Mouse (Mus musculus) layer of hippocampus, adult 9-10 months (tissue): Measurements from ENCODE around the gene Ucn.

Source experiments
- DNase-seq: peaks from one replicate; pipeline ENCODE4 v3.0.0; 2022; ENCODE audit warnings: low spot score

The Ucn gene

GRCm38 (mm10) chr5:31108000-31108490, 30.6 kb downstream of the Ucn start, which contains the start of gene Slc30a3:
Gene Slc30a3 (minus strand): TSS chr5:31108237.
- DNase-seq, result no peak

- no peak for DNase-seq
Observed at GRCm38 (mm10) chr5:31105814-31106335, 32.8 kb downstream of the Ucn start, which contains the start of gene Dnajc5g. Gene Dnajc5g (plus strand): TSS chr5:31106285.

GRCm38 (mm10) chr5:31095711-31096480, 42.7 kb downstream of the Ucn start:
- DNase-seq, result no peak

- no peak for DNase-seq
Observed at GRCm38 (mm10) chr5:31094799-31095691, 43.6 kb downstream of the Ucn start.

GRCm38 (mm10) chr5:31094100-31094798, 44.4 kb downstream of the Ucn start:
- DNase-seq, result no peak

- DNase-seq, result no peak
Observed at GRCm38 (mm10) chr5:31093151-31094041, 45.2 kb downstream of the Ucn start.

GRCm38 (mm10) chr5:31092231-31092975, 46.2 kb downstream of the Ucn start:
- DNase-seq, result no peak
